Mouse (Mus musculus) frontal cortex, postnatal 14 days (tissue): Measurements from ENCODE around the gene Ndufb4.

Source experiments
- DNase-seq, 2 experiments: peaks; one replicate each; pipeline ENCODE4 v3.0.0; 2022; ENCODE audit warnings: low spot score in 2 of 2

The Ndufb4 gene

DNA sequence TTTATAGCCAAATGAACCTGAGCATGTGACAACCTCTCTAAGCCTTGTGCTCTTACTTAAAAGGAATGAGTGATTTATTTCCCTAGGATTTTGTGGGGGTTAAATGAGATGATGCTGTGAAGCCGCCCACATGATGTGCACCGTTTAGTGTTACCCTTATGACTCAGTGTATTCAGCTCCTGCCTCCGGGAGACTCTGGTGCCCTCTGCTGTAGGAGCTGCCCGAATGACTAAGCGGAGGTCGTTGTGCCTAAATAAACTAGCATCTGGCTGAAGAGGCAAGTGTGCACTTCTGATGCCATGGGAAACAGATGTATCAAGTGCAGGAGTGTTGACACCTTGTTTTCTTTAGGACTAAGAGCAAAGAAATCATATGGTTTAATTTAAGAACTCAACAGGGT is 18.1 kb downstream of the Ndufb4 start:
- no peak for DNase-seq

DNA sequence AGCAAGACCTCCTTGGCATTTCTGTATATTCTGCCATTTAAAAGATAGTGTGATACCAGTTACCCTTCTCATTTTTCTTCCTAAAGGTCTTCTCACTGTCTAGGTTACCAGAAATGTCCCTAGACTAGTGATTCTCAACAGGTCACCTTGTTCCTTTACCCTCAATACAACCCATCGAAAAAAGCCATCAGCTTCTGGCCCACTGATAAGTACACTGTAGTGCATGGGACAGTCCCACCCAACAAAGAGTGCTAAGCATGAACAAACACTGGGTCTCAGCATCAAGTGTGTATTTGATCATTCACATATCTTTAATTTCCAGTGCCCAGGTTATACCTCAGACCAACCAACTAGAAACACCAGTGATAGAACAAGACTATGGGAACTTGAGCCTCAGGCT is 19.2 kb downstream of the Ndufb4 start:
- DNase-seq: no peak

DNA sequence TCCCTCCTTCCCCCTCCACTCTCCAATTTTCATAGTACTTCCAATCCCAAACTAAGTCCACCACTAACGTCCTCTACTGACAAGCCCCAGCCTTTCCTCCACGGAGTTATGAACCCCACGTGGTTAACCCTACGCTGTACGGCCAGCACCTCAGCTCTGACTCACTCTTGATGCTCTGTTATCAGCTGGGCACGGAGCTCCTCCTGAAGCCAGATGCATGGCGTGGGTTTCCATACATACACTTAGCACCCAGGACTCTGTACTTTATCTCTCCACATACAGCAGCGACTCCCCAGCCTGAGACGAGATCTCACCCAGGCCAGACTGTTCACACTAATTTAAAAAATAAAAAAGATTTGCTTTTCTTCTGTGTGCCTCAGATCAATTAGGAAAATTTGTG is 19.7 kb downstream of the Ndufb4 start:
- DNase-seq: no peak

DNA sequence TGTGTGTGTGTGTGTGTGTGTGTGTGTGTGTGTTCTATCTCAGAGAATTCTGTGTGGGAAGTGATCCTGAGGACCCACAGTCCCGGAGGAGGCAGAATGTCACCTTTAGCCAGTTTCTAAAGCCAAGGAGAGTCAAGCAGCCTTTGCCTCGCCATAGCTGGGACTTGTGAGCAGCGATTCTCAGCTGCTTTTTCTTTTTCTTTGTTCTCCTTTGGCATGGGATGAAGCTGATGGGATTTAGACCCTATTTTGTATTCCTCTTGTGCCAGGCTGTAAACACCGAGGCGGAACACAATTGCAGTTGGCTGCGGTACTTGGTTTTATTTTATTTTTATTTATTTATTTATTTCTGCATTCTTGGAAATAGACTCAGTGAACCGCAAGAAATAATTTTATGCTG is 25.2 kb downstream of the Ndufb4 start:
- DNase-seq: no peak

DNA sequence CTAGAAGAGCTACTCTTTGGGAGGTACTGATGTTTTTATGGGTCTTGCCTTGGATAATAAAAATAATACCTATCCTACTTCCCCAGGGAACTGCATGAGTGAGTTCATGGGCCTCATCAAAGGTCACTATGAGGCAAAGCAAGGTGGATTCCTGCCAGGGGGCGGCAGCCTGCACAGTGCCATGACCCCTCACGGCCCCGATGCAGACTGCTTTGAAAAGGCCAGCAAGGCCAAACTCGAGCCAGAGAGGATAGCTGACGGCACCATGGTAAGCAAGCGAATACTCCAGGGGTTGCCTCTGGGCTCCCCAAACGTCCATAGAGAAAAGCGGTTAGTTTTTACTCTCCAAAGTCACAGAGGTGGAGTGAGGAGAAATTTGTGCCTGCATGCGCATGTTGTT is 25.9 kb downstream of the Ndufb4 start:
- no peak for DNase-seq

DNA sequence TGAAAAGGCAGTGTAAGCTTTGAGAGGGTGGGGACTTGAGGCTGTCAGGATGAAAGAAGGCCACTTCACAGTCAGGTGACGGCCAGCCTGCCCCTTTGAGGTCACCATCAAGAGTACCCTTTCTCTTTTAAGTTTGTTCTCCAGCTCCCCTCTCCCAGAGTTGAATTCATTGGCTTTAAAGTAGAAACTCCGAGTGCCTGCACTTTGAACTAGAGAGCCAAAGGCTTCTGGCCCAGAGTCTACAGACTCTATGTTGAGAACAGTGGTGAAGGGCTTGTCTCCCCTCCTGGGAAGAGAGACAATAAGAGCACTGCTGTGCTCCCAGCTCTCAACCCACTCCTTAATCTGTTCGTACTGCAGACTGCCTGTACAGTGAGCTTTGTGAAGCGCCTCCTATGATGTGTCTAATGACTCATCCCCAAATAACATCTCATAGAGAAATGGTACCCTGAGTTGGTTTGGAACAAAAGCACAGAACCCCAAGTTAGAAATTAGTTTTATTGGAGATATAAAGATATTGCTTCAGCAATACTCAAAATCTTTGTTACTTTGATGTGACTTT is 27.8 kb downstream of the Ndufb4 start:
- DNase-seq: no peak

DNA sequence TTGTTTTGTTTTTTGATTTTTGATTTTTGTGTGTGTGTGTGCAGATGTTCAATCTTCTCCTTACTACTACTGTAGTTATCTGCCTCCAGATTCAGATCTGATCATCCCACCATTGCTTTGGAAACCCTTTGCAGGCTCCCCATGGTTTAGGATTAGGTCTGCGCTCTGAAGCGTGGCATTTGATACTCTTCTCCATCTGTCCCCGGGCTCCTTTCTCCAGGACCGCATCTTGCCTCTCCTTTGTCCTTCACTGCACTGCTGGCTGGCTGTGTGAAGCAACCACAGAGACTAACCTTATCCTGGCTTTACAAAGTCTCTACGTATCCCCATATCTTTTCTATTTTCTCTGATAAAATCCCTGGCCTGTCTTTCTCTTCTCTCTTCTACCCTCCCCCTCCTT is 31.3 kb downstream of the Ndufb4 start:
- DNase-seq: no peak

DNA sequence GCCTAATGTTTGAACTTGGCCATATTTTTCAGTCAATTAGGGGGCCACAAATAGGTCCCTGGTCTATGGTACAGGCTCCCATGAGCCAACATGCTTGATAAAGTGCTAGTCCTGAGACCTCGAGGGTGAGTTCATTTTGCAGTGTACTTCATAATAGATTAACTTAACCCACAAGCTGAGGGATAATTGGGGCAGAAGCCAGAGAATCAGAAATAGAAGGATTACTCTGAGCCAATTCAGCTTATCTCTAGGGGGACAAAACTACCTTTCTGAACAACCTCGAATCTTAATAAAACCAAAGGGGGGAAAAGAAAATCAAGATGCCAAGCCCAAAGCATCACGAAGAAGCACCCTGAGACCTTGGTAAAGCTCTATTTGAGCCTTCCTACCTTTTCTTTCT is 31.9 kb downstream of the Ndufb4 start:
- DNase-seq: no peak

DNA sequence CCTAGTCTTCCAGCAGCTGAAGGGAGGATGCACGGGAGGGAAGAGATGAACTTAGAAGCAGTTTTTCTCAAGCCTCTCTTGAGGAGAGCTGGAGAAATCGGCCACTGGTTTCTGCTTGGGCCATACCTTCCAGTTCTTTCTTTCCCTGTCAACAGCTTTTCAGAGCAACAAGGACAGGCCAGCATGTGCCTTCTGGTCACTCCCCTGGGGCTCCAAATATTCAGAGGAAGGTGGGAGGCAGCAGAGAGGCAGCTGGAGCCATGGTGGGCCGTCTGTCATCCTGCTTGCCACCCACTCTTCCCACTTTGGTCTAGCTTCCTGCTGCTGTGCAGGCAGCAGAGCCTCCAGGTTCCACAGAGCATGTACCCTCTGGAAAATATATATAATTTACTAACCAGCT is 36.6 kb downstream of the Ndufb4 start:
- peak; percentile 43 to 46 for DNase-seq

DNA sequence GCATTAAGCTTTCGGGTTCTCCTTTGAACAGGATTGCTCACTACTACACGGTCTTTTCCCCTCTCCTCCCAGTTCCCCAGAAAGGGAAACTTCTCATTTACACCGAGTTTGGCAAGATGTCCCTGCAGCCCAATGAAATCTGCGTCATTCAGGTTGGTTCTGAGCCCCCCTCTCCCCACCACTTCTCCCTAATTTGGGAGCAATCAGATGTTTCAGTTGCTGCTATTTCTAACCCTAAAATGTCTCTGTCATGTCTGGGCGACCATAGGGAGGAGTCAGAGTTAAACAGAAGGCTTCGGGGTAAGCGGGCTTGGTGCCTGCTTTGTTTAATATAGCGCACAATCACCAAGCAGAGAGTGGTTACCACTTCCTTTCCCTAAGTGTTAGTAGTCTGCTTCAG is 38.1 kb downstream of the Ndufb4 start:
- DNase-seq: no peak

DNA sequence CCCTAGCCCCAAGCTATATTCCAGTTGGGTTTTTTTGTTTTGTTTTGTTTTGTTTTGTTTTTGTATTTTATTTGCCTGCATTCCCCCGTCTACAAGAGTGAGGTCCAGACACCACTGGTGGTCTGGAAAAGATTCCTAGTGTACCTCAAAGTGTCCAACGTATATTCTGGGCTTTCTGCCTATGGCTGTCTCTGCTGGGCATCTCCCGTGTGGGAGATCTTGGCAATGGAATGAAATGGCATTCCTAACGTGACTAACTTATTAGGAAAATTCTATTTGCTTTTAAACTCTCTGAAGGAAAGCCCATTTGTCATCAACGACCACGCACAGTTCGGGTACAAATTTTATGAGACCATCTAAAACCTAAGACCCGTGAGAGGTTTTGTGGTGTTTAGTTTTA is 38.8 kb downstream of the Ndufb4 start:
- DNase-seq: no peak

DNA sequence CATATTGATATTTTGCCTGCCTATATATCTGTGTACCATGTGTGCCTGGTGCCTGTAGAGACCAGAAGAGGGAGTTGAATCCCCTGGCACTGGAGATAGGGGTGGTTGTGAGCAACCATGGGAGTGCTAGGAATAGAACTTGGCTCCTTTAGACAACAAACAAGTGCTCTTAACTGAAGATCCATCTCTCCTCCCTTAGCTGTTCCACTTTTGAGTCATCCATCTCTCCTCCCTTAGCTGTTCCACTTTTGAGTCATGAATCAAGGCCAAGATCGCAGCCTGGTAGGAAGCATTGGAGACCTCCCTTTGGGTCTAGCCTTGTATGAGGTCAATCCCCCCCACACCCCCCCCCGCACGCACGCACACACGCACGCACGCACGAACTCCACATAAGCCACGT is 39.7 kb downstream of the Ndufb4 start:
- DNase-seq: no peak

DNA sequence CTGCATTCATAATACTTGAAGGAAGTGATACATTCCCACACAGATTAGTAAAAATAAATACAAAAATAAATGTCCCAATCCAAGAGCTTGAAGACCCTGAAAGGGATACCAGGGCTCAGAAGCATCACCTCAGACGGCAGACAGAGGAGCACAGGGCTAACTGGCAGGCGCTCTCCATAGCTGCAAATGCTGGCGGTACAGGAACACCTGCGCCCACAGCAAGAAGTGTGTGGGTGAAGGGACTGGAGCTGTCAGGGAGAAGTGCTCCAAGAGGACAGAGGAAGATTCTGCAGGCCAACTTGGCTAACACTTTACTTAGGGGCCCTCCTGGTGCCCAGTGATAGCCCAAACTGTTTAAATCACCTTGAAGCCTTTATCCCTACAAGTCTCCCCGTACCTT is 42.2 kb downstream of the Ndufb4 start:
- no peak for DNase-seq

DNA sequence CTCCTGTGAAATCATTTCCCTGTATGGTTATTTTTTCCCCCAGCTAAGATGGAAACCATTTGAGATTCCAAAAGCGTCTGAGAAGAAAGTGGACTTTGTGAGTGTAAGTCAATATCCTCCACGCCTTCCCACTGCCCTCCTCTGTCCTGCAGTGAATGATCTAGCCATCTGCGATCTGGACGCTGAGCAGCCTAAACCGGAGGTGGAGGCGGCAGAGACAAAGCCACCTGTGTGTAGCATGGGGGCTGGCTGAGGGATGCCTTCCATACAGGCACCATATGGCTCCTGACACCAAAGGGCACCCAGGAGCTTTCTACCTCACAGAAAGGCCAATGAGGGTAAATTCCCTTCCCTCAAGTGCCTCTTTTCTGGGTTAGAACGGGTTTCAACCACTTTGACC is 43.2 kb downstream of the Ndufb4 start:
- DNase-seq: no peak

DNA sequence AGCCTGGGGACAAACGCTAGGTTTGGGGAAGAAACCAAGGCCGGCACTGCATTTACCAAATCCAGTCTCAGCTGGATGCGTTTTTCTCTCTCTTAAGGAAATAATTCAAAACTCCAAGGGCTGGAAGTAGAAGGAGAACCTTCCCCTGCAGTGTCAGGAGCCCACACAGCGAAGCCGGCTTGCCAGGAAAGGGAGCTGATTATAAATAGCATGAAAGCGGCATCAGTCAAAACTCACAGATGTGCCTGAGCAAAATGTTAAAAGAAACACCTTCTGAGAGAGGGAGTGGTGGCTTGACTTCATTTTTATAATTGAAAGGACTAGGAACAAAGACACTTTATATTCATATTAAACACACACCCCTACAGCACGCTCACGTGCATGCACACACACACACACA is 43.9 kb downstream of the Ndufb4 start:
- peak in 1 of 2 experiments; percentile 29 for DNase-seq

DNA sequence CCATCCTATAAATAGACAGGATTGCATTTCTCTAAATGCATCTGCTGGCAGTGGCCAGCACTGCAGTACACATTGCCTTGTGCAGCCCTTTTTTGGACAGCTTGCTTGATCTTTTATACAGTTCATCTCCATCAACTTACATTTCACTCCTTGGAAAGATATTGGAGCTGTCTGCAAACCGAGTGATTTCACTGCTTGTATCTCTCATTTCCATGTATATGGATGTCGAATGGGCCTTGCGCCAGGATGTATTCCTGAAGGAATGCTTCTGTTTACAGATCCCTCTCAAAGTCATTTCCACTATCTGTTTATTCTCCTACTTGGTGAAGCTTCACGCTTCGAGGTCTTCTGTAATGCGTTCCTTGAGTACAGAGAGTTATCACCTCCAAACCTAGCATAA is 50.0 kb downstream of the Ndufb4 start:
- DNase-seq: no peak

DNA sequence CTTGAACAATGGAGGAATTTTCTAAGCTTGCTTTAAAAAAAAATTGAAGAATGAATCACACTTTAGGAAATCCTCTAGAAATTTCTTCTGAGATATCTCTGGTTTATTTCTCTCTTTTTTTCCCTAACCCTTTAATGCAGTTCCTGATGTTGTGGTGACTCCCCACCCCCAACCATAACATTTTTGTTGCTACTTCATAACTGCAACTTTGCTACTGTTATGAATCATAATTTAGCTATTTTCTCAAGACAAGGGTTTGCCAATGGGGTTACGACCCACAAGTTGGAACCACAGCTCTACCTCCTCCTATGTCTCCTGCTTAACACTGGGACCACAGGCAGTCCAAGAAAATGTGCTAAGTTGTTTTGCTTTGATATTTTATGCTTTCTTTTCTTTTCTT is 50.8 kb downstream of the Ndufb4 start:
- DNase-seq: no peak

DNA sequence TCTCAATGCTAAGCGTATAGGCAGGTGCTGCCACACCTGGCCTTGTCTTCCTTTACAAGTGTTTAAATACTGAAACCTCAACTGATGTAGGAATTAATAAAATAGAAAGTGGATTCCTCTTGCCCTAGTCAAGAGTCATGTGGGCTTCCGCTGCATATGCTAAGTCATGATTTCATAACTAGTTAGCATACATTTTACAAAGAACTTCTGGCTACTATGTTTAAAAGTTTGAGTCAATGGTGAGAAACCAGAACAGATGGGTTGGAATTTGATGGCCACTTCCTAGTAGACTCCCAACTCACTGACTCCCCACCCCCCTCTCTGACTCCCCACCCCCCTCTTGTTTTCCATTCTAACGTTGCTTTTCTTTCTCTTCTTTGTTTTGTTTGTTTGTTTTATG is 54.9 kb downstream of the Ndufb4 start:
- DNase-seq: no peak

DNA sequence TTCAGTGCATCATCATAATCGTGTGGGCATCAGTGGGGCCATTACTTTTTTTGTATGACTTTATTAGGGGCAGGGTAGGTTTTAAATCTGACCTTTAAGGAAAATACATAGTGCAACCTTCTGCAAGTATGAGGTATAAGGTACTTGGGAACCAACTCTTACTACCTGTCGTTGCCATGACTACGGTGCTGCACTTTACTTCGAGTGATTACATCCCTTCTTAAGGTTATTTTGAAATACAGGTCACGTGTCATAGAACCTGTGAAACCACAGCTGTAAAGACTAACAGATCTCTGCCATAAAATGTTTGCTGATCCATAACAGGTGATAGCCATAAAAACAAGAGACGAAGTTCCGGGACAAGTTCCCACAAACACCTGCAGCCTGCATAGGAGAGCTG is 55.8 kb downstream of the Ndufb4 start:
- DNase-seq: no peak

DNA sequence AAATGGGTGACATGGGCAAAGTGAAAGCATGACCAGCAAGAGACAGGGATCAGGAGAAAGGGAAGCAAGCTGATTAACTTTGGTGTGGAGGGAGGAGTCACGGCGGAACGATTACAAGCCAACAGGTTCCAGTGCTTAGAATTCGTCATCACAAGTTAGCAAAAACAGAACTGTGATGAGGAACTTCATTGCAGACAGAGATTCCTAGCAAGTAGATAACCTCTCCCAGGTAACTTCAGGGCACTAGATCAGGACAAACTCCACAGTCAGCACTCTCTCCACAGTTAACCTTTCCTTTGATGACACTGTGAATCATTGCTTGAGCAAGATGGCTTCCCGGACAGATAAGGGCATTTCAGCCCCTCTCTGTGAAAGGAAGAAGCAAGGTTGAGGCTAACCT is 56.8 kb downstream of the Ndufb4 start:
- no peak for DNase-seq
